Mouse (Mus musculus): ENCODE results near the gene Wnt4. TPM values are rescaled to one million over a fixed set of nuclear protein-coding genes. Genes with fewer than 3 reads are reported as not detected.

Gene Wnt4
- polyA plus RNA-seq, 1 experiment from 2014 or later = 4.0 TPM

GRCm38 (mm10) chr4:137261826-137262225 lies 15.5 kb upstream of the Wnt4 start:
- H3K4me1 ChIP-seq (replicated peaks) = 0 out of 2 replicates have a peak, but pooled peaks cover 4% of the 10 kb centered on the region
- H3K36me3 ChIP-seq = no peaks in the 10 kb centered on the region
- H3K27me3 ChIP-seq (replicated peaks) = no peaks in the 10 kb centered on the region
- H3K9me3 ChIP-seq = no peaks in the 10 kb centered on the region
- no peak overlapping the region for H3K9ac ChIP-seq
- no peak for ATAC-seq
- H3K4me2 ChIP-seq (replicated peaks) = no peak overlapping the region
- no peak overlapping the region for H3K4me3 ChIP-seq (replicated peaks)
- no peak overlapping the region for H3K27ac ChIP-seq
- 91% methylated on average over 6 of the region's 6 CpGs for WGBS

- Histone ChIP-seq H3K4me1 (replicated peaks) (0 out of 2 replicates have a peak, but pooled peaks cover 4% of the 10 kb centered on the region), H3K4me3 (replicated peaks) (no peak overlapping the region), H3K9ac (no peak overlapping the region), H3K36me3 (no peaks in the 10 kb centered on the region), H3K27me3 (replicated peaks) (no peaks in the 10 kb centered on the region), H3K27ac (no peak overlapping the region), H3K9me3 (no peaks in the 10 kb centered on the region), H3K4me2 (replicated peaks) (no peak overlapping the region)
- WGBS = 71% methylated on average over 13 of the region's 13 CpGs
- ATAC-seq = no peak
These were observed 13.2 kb upstream of the Wnt4 start for GRCm38 (mm10) chr4:137264066-137264465.

DNA sequence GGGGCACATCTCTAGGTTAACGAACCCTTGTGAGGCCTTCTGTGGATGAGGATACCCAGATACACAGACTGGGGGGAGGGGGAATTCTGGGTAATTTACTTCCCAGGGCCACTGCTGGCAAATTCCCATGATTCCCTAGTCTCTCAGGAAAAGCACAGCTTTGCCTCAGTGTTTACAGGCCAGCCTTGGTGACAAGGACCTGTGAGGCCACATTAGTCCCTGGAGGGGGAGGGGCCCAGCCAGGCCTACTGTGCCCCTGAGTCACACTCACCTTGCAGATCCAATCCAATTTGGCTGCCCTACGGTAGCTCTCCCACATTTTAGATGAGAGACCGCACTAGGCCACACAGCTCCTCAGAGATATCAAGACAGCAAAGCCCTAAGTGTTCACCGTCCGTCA lies 12.2 kb upstream of the Wnt4 start:
- H3K27me3 ChIP-seq (replicated peaks) = no peaks in the 10 kb centered on the region
- no peak overlapping the region for H3K4me3 ChIP-seq (replicated peaks)
- H3K36me3 ChIP-seq = no peaks in the 10 kb centered on the region
- no peak overlapping the region for H3K9ac ChIP-seq
- H3K4me1 ChIP-seq (replicated peaks) = 0 out of 2 replicates have a peak, but pooled peaks cover 4% of the 10 kb centered on the region
- H3K4me2 ChIP-seq (replicated peaks) = no peak overlapping the region
- no peak overlapping the region for H3K27ac ChIP-seq
- no peak for ATAC-seq
- H3K9me3 ChIP-seq = no peaks in the 10 kb centered on the region
- WGBS = 75% methylated on average over 5 of the region's 5 CpGs

DNA sequence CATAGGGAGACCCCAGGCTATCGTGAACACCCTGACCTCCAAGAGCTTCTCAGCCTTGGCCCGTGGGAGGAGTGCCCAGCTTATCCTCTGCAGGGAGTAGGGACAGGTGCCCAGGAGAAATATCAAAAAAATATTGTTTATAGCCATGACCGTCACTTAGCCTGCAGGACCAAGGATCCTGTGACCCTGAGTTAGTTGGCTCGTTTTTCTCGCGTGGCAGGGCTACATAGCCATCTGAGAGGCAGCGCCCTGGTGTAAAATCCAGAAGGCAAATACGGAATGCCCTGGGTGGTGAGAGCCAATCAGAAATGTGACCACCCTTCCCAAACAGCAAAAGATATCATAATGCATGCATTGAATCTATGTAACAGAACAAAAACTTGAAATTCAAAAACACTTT lies 8.7 kb upstream of the Wnt4 start:
- Histone ChIP-seq H3K9me3 (no peaks in the 10 kb centered on the region), H3K4me1 (replicated peaks) (0 out of 2 replicates have a peak, but pooled peaks cover 4% of the 10 kb centered on the region), H3K9ac (no peak overlapping the region), H3K4me2 (replicated peaks) (no peak overlapping the region), H3K4me3 (replicated peaks) (no peak overlapping the region), H3K36me3 (no peaks in the 10 kb centered on the region), H3K27ac (no peak overlapping the region), H3K27me3 (replicated peaks) (no peaks in the 10 kb centered on the region)
- ATAC-seq = no peak
- 79% methylated on average over 8 of the region's 8 CpGs for WGBS

GRCm38 (mm10) chr4:137271856-137272255 lies 5.4 kb upstream of the Wnt4 start:
- H3K4me2 ChIP-seq (replicated peaks) = no peak overlapping the region
- H3K27me3 ChIP-seq (replicated peaks) = peaks cover 18% of the 10 kb centered on the region
- H3K9me3 ChIP-seq = no peaks in the 10 kb centered on the region
- no peak for ATAC-seq
- H3K4me1 ChIP-seq (replicated peaks) = peaks cover 14% of the 10 kb centered on the region
- no peaks in the 10 kb centered on the region for H3K36me3 ChIP-seq
- 83% methylated on average over 8 of the region's 8 CpGs for WGBS
- no peak overlapping the region for H3K9ac ChIP-seq
- no peak overlapping the region for H3K27ac ChIP-seq
- H3K4me3 ChIP-seq (replicated peaks) = no peak overlapping the region

- H3K27me3 ChIP-seq (replicated peaks) = peaks cover 42% of the 10 kb centered on the region
- no peaks in the 10 kb centered on the region for H3K9me3 ChIP-seq
- peaks cover 27% of the 10 kb centered on the region for H3K4me1 ChIP-seq (replicated peaks)
- H3K4me3 ChIP-seq (replicated peaks) = no peak overlapping the region
- no peak overlapping the region for H3K27ac ChIP-seq
- ATAC-seq = peak; percentile 49
- H3K9ac ChIP-seq = no peak overlapping the region
- WGBS = 14% methylated on average over 6 of the region's 6 CpGs
- no peaks in the 10 kb centered on the region for H3K36me3 ChIP-seq
- H3K4me2 ChIP-seq (replicated peaks) = no peak overlapping the region
These were observed 3.0 kb upstream of the Wnt4 start for GRCm38 (mm10) chr4:137274304-137274703.

- Histone ChIP-seq H3K4me3 (replicated peaks) (peak overlapping the region; percentile 53), H3K4me2 (replicated peaks) (peak overlapping the region; percentile 97), H3K9me3 (no peaks in the 10 kb centered on the region), H3K9ac (peak overlapping the region; percentile 40), H3K27ac (peak overlapping the region; percentile 40; the same call in 1 of the 2 replicates), H3K27me3 (replicated peaks) (peaks cover 59% of the 10 kb centered on the region), H3K4me1 (replicated peaks) (peaks cover 27% of the 10 kb centered on the region), H3K36me3 (no peaks in the 10 kb centered on the region)
- ATAC-seq = peak; percentile 47; the same call in 1 of the 2 replicates
- 2% methylated on average over 46 of the region's 46 CpGs for WGBS
These were observed 685 bp upstream of the Wnt4 start for GRCm38 (mm10) chr4:137276443-137277165.

DNA sequence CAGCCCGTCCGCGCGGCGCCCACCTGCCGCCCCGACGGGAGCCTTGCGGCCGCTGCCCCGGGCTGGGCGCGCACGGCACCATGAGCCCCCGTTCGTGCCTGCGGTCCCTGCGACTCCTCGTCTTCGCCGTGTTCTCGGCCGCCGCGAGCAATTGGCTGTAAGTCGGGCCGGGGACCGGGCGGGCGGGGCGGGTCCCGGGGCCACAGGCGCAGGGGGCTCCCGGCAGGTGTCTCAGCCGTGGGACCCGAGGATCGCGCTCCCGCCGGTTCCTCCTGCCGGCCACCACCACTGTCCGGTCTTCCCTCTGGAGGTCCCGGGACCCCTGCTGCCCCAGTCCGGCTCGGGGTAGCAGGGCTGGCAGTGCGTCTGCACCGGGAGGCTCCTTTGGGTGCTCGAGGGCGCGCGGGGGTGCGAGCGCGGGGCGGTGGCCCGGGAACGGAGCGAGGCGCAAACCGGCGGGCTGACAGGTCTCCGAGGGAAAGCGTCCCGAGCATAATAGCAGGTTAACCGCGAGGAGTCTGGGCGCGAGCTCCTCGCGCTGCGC lies 383 bp downstream of the Wnt4 start:
- no peaks in the 10 kb centered on the region for H3K36me3 ChIP-seq
- H3K27me3 ChIP-seq (replicated peaks) = peaks cover 67% of the 10 kb centered on the region
- H3K27ac ChIP-seq = no peak overlapping the region
- H3K9ac ChIP-seq = peak overlapping the region; percentile 49
- H3K4me1 ChIP-seq (replicated peaks) = peaks cover 32% of the 10 kb centered on the region
- WGBS = under 1% methylated on average over 61 of the region's 71 CpGs
- H3K4me2 ChIP-seq (replicated peaks) = peak overlapping the region; percentile 97
- ATAC-seq = no peak
- H3K9me3 ChIP-seq = no peaks in the 10 kb centered on the region
- H3K4me3 ChIP-seq (replicated peaks) = peak overlapping the region; percentile 53

GRCm38 (mm10) chr4:137278144-137279040 lies 1.1 kb downstream of the Wnt4 start:
- ATAC-seq = no peak
- 6% methylated on average over 19 of the region's 22 CpGs for WGBS
- Histone ChIP-seq H3K27me3 (replicated peaks) (peaks cover 72% of the 10 kb centered on the region), H3K9ac (peak overlapping the region; percentile 49; the same call in 1 of the 2 replicates), H3K4me3 (replicated peaks) (peak overlapping the region; percentile 53), H3K4me2 (replicated peaks) (peak overlapping the region; percentile 97), H3K36me3 (no peaks in the 10 kb centered on the region), H3K9me3 (no peaks in the 10 kb centered on the region), H3K27ac (no peak overlapping the region), H3K4me1 (replicated peaks) (peaks cover 39% of the 10 kb centered on the region)

- peaks cover 75% of the 10 kb centered on the region for H3K27me3 ChIP-seq (replicated peaks)
- WGBS = 36% methylated on average over 5 of the region's 5 CpGs
- H3K4me1 ChIP-seq (replicated peaks) = peaks cover 34% of the 10 kb centered on the region
- H3K27ac ChIP-seq = no peak overlapping the region
- no peak overlapping the region for H3K4me2 ChIP-seq (replicated peaks)
- no peaks in the 10 kb centered on the region for H3K9me3 ChIP-seq
- H3K4me3 ChIP-seq (replicated peaks) = no peak overlapping the region
- no peak for ATAC-seq
- no peak overlapping the region for H3K9ac ChIP-seq
- no peaks in the 10 kb centered on the region for H3K36me3 ChIP-seq
These were observed 2.1 kb downstream of the Wnt4 start for GRCm38 (mm10) chr4:137279346-137279745.

- Histone ChIP-seq H3K36me3 (no peaks in the 10 kb centered on the region), H3K27me3 (replicated peaks) (peaks cover 67% of the 10 kb centered on the region), H3K9me3 (no peaks in the 10 kb centered on the region), H3K27ac (no peak overlapping the region), H3K4me2 (replicated peaks) (no peak overlapping the region), H3K4me3 (replicated peaks) (no peak overlapping the region), H3K9ac (no peak overlapping the region), H3K4me1 (replicated peaks) (peaks cover 33% of the 10 kb centered on the region)
- 81% methylated on average over 3 of the region's 3 CpGs for WGBS
- ATAC-seq = no peak
These were observed 4.0 kb downstream of the Wnt4 start for GRCm38 (mm10) chr4:137281273-137281672.

- Histone ChIP-seq H3K4me3 (replicated peaks) (no peak overlapping the region), H3K27me3 (replicated peaks) (peaks cover 58% of the 10 kb centered on the region), H3K4me2 (replicated peaks) (no peak overlapping the region), H3K4me1 (replicated peaks) (peaks cover 27% of the 10 kb centered on the region), H3K27ac (no peak overlapping the region), H3K36me3 (no peaks in the 10 kb centered on the region), H3K9ac (no peak overlapping the region), H3K9me3 (no peaks in the 10 kb centered on the region)
- ATAC-seq = peak; percentile 23; the same call in 1 of the 2 replicates
- 78% methylated on average over 5 of the region's 5 CpGs for WGBS
These were observed 4.8 kb downstream of the Wnt4 start for GRCm38 (mm10) chr4:137282122-137282521.

All from intestine, embryonic 15.5 days (tissue).